Mouse (Mus musculus): ENCODE data around the gene Gnb5.

- no peak for TF ChIP-seq GATA1 (IDR thresholded peaks at IDR 0.05; ENCODE audit: borderline replicate concordance, low read length)
- TF ChIP-seq FLI1 (IDR thresholded peaks at IDR 0.05; ENCODE audit: low read length): no peak
These were observed 47.0 kb downstream of the Gnb5 start for GRCm38 (mm10) chr9:75353094-75353493.

Measured in megakaryocyte, embryonic 14.5 days (primary cell).